Mouse (Mus musculus): ENCODE data around the gene Rad50.

- no peak for TF ChIP-seq POLR2A (IDR thresholded peaks at IDR 0.05; ENCODE audit: borderline replicate concordance, extremely low read depth, low read depth, low read length)
- TF ChIP-seq CTCF (IDR thresholded peaks at IDR 0.05; ENCODE audit: insufficient read depth, low read length): no peak
These were observed 90.2 kb downstream of the Rad50 start for GRCm38 (mm10) chr11:53616748-53617558.
